Mouse (Mus musculus): Measurements from ENCODE around the gene Vps41. TPM values are rescaled to one million over a fixed set of nuclear protein-coding genes. Genes with fewer than 3 reads are reported as not detected.

Gene Vps41
- total RNA-seq, 2 experiments from 2014 or later = 32.9 to 38.2 TPM

DNA sequence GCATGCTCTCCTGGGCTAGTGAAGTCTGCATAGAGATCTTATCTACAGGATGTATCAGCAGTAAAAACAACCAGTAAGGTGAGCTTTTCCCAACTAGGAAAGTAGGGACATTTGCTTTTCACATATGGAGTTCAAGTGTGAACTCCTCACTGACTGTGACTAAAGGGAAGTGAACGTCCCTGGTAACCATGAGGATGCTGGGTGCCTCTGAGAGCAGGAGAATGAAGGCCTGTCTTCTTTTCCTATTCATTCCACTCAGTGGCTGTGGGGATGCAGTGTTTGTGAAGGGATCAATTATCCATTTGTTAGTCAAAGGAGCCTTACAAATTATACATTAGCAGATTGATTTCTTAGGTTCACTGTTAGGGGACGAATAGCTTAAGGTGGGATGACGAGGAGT is 51.4 kb downstream of the Vps41 start:
- H3K4me3 ChIP-seq = no peak overlapping the region
- intact Hi-C loops (cut with DNase I) = no loop called here
- DNase-seq = no peak
- TF ChIP-seq CTCF (IDR thresholded peaks at IDR 0.05) = no peak
- H3K27ac ChIP-seq = no peak overlapping the region

DNA sequence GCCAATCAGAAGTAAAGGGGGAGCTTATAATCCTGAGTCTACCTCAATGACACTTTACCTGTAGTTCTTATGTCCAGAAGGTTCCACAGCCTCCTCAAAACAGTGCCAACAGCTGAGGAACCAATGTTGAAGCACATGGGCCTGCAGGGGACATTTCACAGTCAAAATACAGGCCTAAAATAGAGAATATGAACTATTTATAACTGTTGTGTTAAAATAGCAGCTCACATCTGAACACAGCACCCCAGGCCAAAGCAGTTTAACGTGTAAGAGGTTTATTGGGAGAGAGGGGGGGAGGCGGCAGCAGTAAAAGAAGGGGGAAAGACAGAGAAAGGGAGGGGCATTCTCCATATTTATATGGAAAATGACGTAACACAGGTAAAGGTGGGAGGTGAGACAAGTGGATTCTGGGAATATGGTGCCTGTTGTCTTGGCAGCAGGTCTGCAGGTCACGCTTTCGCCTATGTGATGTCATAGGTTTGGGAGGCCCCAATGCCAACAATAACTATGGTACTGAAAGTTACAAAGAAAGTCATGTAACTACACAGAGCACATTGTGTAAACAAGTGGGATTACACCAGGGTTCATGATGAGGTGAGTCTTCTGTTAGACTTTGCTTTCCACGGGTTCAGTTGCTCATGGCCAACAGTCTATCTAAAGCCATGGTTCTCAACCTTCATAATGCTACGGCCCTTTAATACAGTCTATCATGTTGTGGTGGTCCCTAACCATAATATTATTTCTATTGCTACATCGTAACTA is 56.5 kb downstream of the Vps41 start:
- Histone ChIP-seq H3K4me3 (no peak overlapping the region), H3K27ac (peak overlapping the region; percentile 13; the same call in 1 of the 2 replicates)
- no peak for TF ChIP-seq CTCF (IDR thresholded peaks at IDR 0.05)
- intact Hi-C loops (cut with DNase I) = no loop called here
- DNase-seq = no peak

DNA sequence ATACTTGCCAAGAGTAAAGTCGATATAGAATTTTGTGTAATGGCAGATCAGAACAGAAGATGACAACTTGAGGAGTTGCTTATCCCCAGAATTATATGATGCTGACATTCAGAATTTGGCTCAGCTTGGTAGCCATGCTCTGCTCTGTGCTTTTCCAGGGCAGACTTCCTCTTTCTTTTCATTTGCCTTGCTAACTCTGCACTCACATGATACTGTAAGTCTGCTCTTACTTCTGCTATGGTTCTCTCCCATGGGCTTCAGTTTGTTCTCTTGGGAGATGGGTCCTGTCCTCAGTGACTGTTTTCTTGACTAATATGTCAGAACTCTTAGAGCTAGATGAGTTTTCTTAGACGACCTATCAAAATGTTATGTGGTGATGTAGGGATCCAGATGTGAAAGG is 64.2 kb downstream of the Vps41 start:
- no peak overlapping the region for H3K4me3 ChIP-seq
- TF ChIP-seq CTCF (IDR thresholded peaks at IDR 0.05) = no peak
- DNase-seq = no peak
- intact Hi-C loops (cut with DNase I) = no loop called here
- H3K27ac ChIP-seq = no peak overlapping the region

DNA sequence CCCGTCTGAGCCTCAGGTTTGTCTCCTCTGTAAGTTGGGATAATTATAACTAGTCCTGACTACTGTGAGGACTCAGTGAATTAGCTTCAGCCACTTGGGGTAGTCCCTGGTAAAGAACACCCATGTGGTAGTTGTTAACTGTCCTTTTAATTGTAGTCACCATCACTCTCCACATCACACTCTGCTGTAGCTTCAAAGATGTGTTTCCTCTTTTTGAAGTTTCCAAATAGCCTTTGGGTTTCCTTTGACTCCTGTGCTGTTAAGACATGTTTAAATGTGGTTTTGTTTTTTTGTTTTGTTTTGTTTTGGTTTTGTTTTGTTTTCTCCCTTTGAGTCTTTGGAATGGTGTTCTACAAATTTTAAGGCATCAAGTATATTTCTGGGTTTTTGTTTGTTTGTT is 68.6 kb downstream of the Vps41 start:
- H3K27ac ChIP-seq = no peak overlapping the region
- H3K4me3 ChIP-seq = no peak overlapping the region
- intact Hi-C loops (cut with DNase I) = no loop called here
- TF ChIP-seq CTCF (IDR thresholded peaks at IDR 0.05) = no peak
- no peak for DNase-seq

DNA sequence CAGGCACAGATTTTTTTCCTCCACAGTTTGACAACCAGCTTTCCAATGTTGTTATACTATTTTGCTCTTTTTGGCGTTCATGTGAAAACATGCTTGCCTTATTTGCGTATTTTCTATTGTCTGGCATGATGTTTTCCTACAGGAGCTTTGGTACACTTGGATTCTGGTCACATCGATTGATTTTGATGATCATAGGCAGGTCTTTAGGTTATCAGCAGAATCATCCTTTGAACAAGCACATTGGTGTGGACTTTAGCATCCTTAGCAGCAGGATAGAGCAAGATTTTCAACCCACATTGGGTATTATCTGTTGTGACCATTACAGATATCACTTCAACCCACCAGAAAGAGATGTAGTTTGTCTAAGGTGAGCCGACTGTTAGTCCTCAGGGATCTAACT is 71.0 kb downstream of the Vps41 start:
- H3K4me3 ChIP-seq = no peak overlapping the region
- DNase-seq = no peak
- TF ChIP-seq CTCF (IDR thresholded peaks at IDR 0.05) = no peak
- intact Hi-C loops (cut with DNase I) = no loop called here
- no peak overlapping the region for H3K27ac ChIP-seq

DNA sequence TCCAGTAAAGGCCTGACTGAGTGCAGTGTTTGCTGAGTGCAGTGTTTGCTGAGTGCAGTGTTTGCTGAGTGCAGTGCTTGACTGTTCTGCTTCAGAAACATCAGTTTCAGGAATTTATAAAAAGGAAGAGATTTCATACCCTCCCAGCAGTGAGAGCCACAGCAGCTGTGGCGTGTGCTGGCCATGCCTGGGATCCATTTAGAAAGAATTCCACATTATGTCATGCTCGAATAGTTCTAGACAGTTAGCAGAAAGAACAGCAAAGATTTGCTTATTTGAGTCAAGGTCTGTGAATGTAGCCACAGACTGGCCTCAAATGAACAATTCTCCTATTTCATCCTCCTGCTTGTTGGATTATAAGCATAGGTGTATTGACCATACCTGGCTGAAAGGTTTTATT is 71.6 kb downstream of the Vps41 start:
- H3K4me3 ChIP-seq = no peak overlapping the region
- intact Hi-C loops (cut with DNase I) = no loop called here
- no peak for TF ChIP-seq CTCF (IDR thresholded peaks at IDR 0.05)

DNA sequence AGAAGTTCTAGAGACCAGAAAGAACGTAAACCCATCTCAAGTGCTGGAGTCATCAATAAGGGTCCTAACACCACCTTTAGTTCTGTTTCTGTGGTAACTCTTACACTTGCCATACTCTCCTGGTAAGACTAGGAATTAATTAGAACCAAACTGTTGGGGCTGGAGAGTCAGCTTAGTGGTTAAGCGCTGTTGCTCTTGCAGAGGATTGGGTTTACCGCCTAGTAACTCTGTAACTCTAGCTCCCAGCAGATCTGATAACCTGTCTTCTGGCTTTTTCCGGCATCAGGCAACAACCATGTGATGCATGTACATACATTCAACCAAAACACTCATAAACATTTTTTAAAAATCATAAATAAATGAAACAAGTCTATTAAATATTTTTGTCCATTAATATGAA is 72.6 kb downstream of the Vps41 start:
- no peak overlapping the region for H3K27ac ChIP-seq
- intact Hi-C loops (cut with DNase I) = no loop called here
- no peak for DNase-seq
- no peak for TF ChIP-seq CTCF (IDR thresholded peaks at IDR 0.05)
- H3K4me3 ChIP-seq = no peak overlapping the region

More for the DNA sequence above, 71.6 kb downstream of the Vps41 start:
- DNase-seq = no peak
- no peak overlapping the region for H3K27ac ChIP-seq

DNA sequence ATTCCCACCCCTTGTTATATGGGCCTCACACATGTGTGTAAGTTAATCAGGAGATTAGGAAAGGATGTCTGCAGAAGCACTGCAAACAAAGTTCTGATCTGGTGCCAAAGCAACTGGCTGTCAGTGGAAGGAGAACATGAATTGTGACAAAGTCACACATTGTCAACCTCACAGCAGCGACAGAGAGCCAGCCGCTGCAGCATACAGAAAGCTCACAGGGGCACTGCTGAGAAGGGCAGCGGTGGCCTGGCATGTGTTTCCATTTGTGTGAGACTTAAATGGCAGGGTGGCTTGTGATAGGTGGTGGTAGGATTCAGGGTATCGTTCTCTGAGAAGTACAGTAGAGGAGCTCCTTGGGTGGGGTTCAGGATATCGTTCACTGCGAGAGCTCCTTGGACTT is 73.0 kb downstream of the Vps41 start:
- H3K27ac ChIP-seq = no peak overlapping the region
- no peak for TF ChIP-seq CTCF (IDR thresholded peaks at IDR 0.05)
- H3K4me3 ChIP-seq = peak overlapping the region; percentile 14; the same call in 1 of the 2 replicates
- intact Hi-C loops (cut with DNase I) = no loop called here
- DNase-seq = no peak

DNA sequence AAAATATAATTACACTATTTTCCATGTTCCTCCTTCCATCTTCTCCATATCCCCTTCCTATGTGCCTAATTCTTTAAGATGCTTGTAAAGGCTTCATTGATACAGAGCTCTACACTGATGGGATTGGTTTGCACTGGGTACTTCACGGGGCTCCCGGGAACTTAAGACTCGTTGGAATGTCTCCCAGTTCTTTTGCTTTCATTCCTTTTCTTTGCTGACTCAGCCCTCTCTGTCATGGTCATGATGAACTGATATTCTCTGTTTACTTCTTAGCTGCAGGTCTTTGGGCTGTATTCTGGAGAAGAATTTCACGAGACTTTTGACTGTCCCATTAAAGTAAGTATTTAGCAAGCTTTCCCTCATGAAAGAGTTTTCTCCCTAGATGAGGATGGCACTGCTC is 74.2 kb downstream of the Vps41 start:
- Histone ChIP-seq H3K4me3 (no peak overlapping the region), H3K27ac (no peak overlapping the region)
- no peak for TF ChIP-seq CTCF (IDR thresholded peaks at IDR 0.05)
- DNase-seq = no peak
- intact Hi-C loops (cut with DNase I) = no loop called here

DNA sequence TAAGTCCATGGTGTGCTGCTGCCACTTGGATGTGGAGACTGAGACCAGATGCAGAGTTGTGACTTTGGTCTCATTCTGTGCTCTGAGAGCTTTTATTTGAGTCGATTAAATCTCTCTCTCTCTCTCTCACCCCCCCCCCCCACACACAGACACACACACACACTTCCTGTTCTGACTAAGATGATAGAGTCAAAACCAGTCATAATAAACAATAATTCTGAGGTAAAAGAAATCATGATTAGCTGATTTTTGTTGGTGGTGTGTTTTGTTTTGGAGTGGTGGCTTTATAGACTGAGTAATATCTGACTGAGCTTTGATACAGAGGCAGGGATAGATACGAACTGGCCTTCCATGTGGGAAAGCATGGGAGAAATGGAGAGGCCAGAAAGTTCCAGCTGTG is 74.6 kb downstream of the Vps41 start:
- no peak for DNase-seq
- intact Hi-C loops (cut with DNase I) = no loop called here
- TF ChIP-seq CTCF (IDR thresholded peaks at IDR 0.05) = no peak
- Histone ChIP-seq H3K4me3 (no peak overlapping the region), H3K27ac (no peak overlapping the region)

DNA sequence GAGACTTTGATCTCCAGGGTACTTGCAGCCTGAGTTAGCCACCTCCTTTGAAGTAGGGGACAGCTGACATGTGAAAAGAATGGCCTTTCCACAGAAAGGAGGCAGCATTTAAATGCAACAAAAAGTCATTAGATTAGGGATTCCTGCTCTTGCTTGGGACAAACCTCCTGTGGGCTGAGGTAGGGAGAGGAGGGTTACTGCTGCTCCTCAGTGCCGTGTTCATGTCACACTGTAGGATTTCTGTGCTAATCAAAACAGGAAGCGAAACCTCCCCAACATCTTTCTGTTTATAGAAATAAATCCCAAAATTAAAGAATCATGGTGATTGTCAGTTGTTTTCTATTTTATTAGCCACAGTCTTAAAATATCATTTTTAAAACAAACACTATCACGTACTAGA is 77.4 kb downstream of the Vps41 start:
- Histone ChIP-seq H3K27ac (no peak overlapping the region), H3K4me3 (no peak overlapping the region)
- intact Hi-C loops (cut with DNase I) = no loop called here
- DNase-seq = no peak
- TF ChIP-seq CTCF (IDR thresholded peaks at IDR 0.05) = no peak

DNA sequence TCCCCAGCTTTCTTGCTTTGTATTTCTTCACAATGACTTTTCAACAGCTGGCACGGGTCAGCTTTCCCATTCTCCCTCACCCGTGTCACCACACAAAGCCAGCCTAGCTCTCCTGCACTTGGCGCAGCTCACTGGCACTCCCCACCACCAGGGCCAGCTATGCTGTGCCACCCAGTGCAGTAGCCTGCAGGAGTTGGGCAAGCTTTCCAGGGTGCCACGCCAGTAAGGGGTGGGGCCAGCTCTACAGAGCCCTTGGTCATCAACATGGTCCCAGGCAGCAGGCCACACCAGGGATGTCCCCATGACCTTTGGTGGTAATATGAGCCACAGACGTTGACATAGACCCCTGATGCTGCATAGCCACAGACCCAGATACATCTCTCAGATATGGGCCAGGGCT is 80.5 kb downstream of the Vps41 start:
- H3K27ac ChIP-seq = no peak overlapping the region
- intact Hi-C loops (cut with DNase I) = no loop called here
- peak; percentile 34 for DNase-seq
- TF ChIP-seq CTCF (IDR thresholded peaks at IDR 0.05) = no peak
- no peak overlapping the region for H3K4me3 ChIP-seq

DNA sequence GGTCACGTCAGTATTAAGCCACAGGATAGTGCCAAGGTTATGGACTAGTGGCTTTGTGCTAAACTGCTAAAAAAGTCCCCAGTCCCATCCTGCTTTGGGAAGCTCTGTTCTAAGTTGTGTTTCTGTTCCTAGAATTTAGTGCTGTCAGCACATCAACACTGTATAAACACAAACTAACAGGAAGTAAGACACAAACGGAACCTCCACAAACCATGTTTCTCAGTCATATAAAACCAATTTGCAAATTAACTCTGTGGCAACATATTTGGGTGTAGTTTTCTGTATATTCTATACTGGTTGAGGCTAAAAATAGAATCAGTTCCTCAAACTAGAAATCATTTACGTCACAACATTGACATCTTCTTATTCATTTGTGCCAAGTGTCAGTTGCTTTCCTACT is 83.3 kb downstream of the Vps41 start:
- H3K27ac ChIP-seq = no peak overlapping the region
- no peak for DNase-seq
- intact Hi-C loops (cut with DNase I) = no loop called here
- TF ChIP-seq CTCF (IDR thresholded peaks at IDR 0.05) = no peak
- H3K4me3 ChIP-seq = no peak overlapping the region

DNA sequence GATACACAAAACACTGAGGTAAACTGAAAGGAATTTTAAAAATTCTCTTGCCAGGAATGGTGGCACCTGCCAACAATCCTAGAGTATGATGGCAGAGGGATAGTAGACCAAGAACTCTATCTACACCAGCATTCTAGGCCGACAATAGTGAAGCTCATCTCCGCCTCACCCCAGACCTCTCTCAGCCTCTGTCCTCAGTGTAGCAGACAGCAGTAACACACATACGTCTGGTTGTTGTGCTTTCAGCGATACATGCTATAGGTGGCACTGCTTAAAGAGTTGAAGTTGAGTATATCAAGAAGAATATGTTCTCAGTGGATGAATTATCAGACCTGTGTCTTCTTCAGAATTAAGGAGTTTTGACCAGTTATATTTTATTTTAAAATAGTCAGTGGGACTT is 92.4 kb downstream of the Vps41 start:
- Histone ChIP-seq H3K27ac (no peak overlapping the region), H3K4me3 (no peak overlapping the region)
- no peak for TF ChIP-seq CTCF (IDR thresholded peaks at IDR 0.05)
- intact Hi-C loops (cut with DNase I) = no loop called here
- DNase-seq = no peak

Data from gastrocnemius, adult 2 months (tissue).